Mouse (Mus musculus) spleen, postnatal 4 days (tissue): ENCODE results near the gene Rab30.
"Not testable (repeated sequence)": the region's sequence is repeated elsewhere in the genome, so short reads cannot be mapped to it uniquely, and the experiment has no call there.

Experiments
- DNase-seq, 2 experiments: peaks; one replicate each; pipeline ENCODE4 v3.0.0; 2022; ENCODE audit warnings: low spot score in 2 of 2

Rab30 gene

GRCm38 (mm10) chr7:92741152-92741860 is at the start of gene Rab30:
Gene Rab30 (plus strand): TSS chr7:92741603.
- DNase-seq: peak; percentile 87 to 89

- no peak for DNase-seq
Measured at GRCm38 (mm10) chr7:92696395-92696794, 45.0 kb upstream of the Rab30 start.

- DNase-seq: no peak
Measured at GRCm38 (mm10) chr7:92698770-92699169, 42.6 kb upstream of the Rab30 start.

- DNase-seq: no peak
Measured at GRCm38 (mm10) chr7:92703661-92704060, 37.7 kb upstream of the Rab30 start.

GRCm38 (mm10) chr7:92705534-92705933 is 35.9 kb upstream of the Rab30 start:
- DNase-seq: no peak

- no peak for DNase-seq
Measured at GRCm38 (mm10) chr7:92706711-92707110, 34.7 kb upstream of the Rab30 start.

GRCm38 (mm10) chr7:92709573-92709972 is 31.8 kb upstream of the Rab30 start:
- DNase-seq: no peak

- no peak for DNase-seq
Measured at GRCm38 (mm10) chr7:92711593-92711992, 29.8 kb upstream of the Rab30 start.

GRCm38 (mm10) chr7:92715055-92715454 is 26.3 kb upstream of the Rab30 start:
- DNase-seq: no peak

- DNase-seq: no peak
Measured at GRCm38 (mm10) chr7:92720156-92720905, 21.1 kb upstream of the Rab30 start.

GRCm38 (mm10) chr7:92723750-92724149 is 17.7 kb upstream of the Rab30 start:
- DNase-seq: no peak

GRCm38 (mm10) chr7:92724261-92724660 is 17.1 kb upstream of the Rab30 start:
- no peak for DNase-seq

- not testable (repeated sequence) for DNase-seq
Measured at GRCm38 (mm10) chr7:92729583-92729982, 11.8 kb upstream of the Rab30 start.

- no peak for DNase-seq
Measured at GRCm38 (mm10) chr7:92730465-92730864, 10.9 kb upstream of the Rab30 start.

GRCm38 (mm10) chr7:92730959-92731358 is 10.4 kb upstream of the Rab30 start:
- no peak for DNase-seq

- DNase-seq: no peak
Measured at GRCm38 (mm10) chr7:92732136-92732535, 9.3 kb upstream of the Rab30 start.

- DNase-seq: no peak
Measured at GRCm38 (mm10) chr7:92737560-92737959, 3.8 kb upstream of the Rab30 start.

- DNase-seq: no peak
Measured at GRCm38 (mm10) chr7:92739956-92740355, 1.4 kb upstream of the Rab30 start.

GRCm38 (mm10) chr7:92740411-92741115 is 840 bp upstream of the Rab30 start:
- peak; percentile 18 to 63 for DNase-seq

- DNase-seq: peak; percentile 23 to 68
Measured at GRCm38 (mm10) chr7:92741861-92742249, 452 bp downstream of the Rab30 start.

- DNase-seq: no peak
Measured at GRCm38 (mm10) chr7:92742341-92742741, 938 bp downstream of the Rab30 start.

- DNase-seq: peak in 1 of 2 experiments; percentile 37
Measured at GRCm38 (mm10) chr7:92742774-92743173, 1.4 kb downstream of the Rab30 start.

GRCm38 (mm10) chr7:92743325-92743724 is 1.9 kb downstream of the Rab30 start:
- DNase-seq: no peak
